Mouse (Mus musculus) megakaryocyte, embryonic 14.5 days (primary cell): ENCODE measurements around the gene Timm10b.

Experiments used
- FLI1 ChIP-seq: IDR thresholded peaks from 2 replicates; pipeline ENCODE4 v1.6.1; 2012; ENCODE audit warnings: low read length, inconsistent platforms, mixed read lengths
- GATA1 ChIP-seq: IDR thresholded peaks from 3 replicates; pipeline ENCODE4 v1.6.1; 2012; ENCODE audit warnings: mixed read lengths, low read length, inconsistent platforms, borderline replicate concordance

GRCm38 (mm10) chr7:105632551-105632972, 7.3 kb upstream of the Timm10b start:
- TF ChIP-seq GATA1 (no peak), FLI1 (no peak)
